Mouse (Mus musculus) midbrain, postnatal 0 days (tissue): Measurements from ENCODE around the gene Smad6. TPM values are rescaled to one million over a fixed set of nuclear protein-coding genes. Genes with fewer than 3 reads are reported as not detected.

Experiments
- ATAC-seq: fragments of 200-750 bp; cut with Nextera tagmentation; 2 replicates; pipeline ENCODE4 v1.8.0; 2017; ENCODE audit warnings: moderate number of reproducible peaks, mild to moderate bottlenecking, moderate TSS enrichment, moderate library complexity; ENCODE audit not compliant: low FRiP score
- DNase-seq: peaks from one replicate; pipeline ENCODE4 v3.0.0-alpha.2; 2015; ENCODE audit warnings: low spot score
- H3K27ac ChIP-seq: fragments of 300-500 bp; sonication (generic); 2 replicates; pipeline ENCODE4 v1.5.1; 2014; ENCODE audit warnings: low read depth, mild to moderate bottlenecking, low read length, mixed read lengths
- H3K27me3 ChIP-seq: fragments of 300-500 bp; sonication (generic); 2 replicates; pipeline ENCODE4 v1.6.1; 2014; ENCODE audit warnings: low read length, control low read depth, mixed read lengths; ENCODE audit not compliant: insufficient read depth
- H3K36me3 ChIP-seq: fragments of 300-500 bp; sonication (generic); 2 replicates; pipeline ENCODE4 v1.6.1; 2014; ENCODE audit warnings: low read length, control low read depth, mixed read lengths; ENCODE audit not compliant: insufficient read depth
- H3K4me1 ChIP-seq: fragments of 300-500 bp; sonication (generic); 2 replicates; pipeline ENCODE4 v1.6.1; 2014; ENCODE audit warnings: mild to moderate bottlenecking, control low read depth, antibody characterized with exemption, low read length, mixed read lengths; ENCODE audit not compliant: insufficient read depth
- H3K4me2 ChIP-seq: fragments of 300-500 bp; sonication (generic); 2 replicates; pipeline ENCODE4 v1.6.1; 2014; ENCODE audit warnings: low read depth, mild to moderate bottlenecking, low read length, mixed read lengths; ENCODE audit not compliant: poor library complexity, severe bottlenecking
- H3K4me3 ChIP-seq: fragments of 300-500 bp; sonication (generic); 2 replicates; pipeline ENCODE4 v1.5.1; 2014; ENCODE audit warnings: low read depth, mild to moderate bottlenecking, low read length, moderate library complexity
- H3K9ac ChIP-seq: fragments of 300-500 bp; sonication (generic); replicated peaks from 2 replicates; pipeline ENCODE4 v1.6.1; 2014; ENCODE audit warnings: mild to moderate bottlenecking, low read length, moderate library complexity, mixed read lengths; ENCODE audit not compliant: poor library complexity, severe bottlenecking
- H3K9me3 ChIP-seq: fragments of 300-500 bp; sonication (generic); 2 replicates; pipeline ENCODE4 v1.6.1; 2016; ENCODE audit warnings: low read length, control low read depth
- CTCF ChIP-seq: IDR thresholded peaks from 2 replicates; pipeline ENCODE4 v1.5.1; 2016; ENCODE audit warnings: antibody characterized with exemption, mild to moderate bottlenecking
- WGBS: fragments of 180-500 bp; shearing (Covaris S2); extraction: QIAGEN DNeasy Blood & Tissue Kit; methylation state at CpG from one replicate; pipeline ENCODE4 v1.1.7; 2014; 5-methylcytosine and 5-hydroxymethylcytosine counted together
- polyA plus RNA-seq: library from polyadenylated mRNA; unstranded; fragments of >200 nt; fragmentation: Nextera tagmentation; extraction: Ambion mirVana; gene quantifications from 2 replicates; pipeline ENCODE4 v1.2.1, GENCODE M21; 2015
- total RNA-seq: library from RNA; depleted of rRNA; stranded (reverse); fragments of >200 nt; gene quantifications from 2 replicates; pipeline ENCODE4 v1.2.3, GENCODE M21; 2014

Smad6 gene
- total and polyA plus RNA-seq, 2 experiments from 2014 or later, result 1.2 to 10.4 TPM

DNA sequence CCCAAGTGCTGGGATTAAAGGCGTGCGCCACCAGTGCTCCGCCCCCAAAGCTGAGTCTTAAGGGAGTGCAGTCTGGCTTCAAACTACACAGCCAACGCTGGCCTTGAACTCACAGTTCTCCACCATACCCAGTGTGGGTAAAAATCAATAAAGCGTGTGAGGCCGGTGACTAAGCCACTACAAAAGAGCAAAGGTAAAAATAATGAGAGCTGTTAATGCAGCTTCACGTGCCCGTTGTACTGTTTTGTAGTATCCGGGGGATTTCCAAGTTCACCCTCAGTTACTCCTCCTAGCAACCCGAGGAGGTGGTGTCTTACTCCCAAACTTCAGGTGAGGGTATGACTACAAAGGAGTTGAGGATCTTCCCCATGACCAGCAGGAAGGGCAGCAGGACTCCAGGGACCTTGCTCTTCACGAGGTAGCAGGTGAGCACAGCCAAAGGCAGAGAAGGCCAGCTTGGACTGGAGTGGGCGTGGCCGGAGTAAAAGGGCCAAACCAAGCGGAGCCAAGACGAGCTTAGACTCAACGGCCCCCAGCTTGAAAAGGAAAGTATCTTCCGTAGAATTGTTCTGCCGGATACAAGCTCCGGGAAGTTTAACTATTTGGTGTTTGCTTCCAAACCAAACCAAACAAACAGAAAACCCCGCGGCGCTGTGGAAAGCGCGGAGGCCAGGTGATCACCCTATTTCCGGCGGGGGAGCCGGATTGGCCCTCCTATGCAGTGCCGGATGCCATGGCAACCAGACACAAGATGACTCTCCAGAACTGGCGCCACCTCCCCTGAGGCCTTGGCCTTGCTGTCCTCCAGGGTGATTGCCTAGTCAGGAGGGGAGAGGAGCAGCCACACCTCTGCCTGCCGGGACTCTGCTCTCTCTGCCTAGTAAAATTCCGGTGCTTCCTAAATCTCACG, 27.9 kb upstream of the Smad6 start:
- Histone ChIP-seq H3K36me3 (no peaks in the 10 kb centered on the region), H3K4me3 (peak overlapping the region; percentile 32), H3K4me1 (no peaks in the 10 kb centered on the region; the same call in 1 of the 2 replicates), H3K27me3 (no peaks in the 10 kb centered on the region), H3K9me3 (no peaks in the 10 kb centered on the region), H3K9ac (peak overlapping the region; percentile 47; the same call in 1 of the 2 replicates), H3K4me2 (peak overlapping the region; percentile 54), H3K27ac (peak overlapping the region; percentile 51; the same call in 1 of the 2 replicates)
- peak; percentile 78 for DNase-seq
- WGBS, result 11% methylated on average over 32 of the region's 32 CpGs
- 0 out of 2 replicates have a peak, but pooled peaks have one; percentile 9 for TF ChIP-seq CTCF
- peak; percentile 70 for ATAC-seq

DNA sequence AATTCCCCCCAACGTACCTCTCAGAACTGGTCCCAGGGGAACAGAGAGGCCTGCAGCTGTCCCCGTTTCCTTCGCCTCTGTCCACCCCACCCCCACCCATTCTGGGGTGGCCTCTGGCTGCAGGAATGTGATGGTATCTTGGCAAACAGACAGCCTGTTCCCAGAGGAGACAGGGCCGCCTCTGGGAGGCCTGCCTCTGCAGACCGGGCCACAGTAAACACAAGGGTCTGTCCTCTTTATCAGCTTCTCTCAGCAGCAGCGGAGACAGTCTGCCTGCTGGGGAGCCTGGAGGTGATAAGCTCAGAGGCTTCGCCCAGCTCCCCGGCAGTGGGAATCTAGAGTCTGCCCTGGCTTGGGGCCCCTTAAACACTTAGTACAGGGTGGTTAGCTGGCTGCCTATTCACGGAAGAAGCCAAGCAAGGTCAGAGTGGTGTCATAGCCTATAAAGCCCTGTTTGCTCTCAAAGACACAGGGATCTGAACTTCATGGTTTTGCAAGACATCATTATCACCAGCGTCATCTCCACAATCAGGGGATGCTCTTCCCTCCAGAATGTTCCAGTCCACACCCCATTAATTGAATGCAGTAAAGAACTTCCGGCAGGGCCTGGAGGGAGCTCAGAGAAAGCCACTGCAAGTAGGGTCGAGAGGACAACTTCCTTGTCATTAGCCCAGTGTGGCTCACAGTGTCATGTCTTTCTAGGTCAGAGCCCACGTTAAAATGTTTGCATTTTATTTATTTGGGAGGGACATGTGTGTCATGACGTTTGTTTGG, 23.4 kb upstream of the Smad6 start:
- peak; percentile 18 for DNase-seq
- H3K27me3 ChIP-seq, result no peaks in the 10 kb centered on the region
- H3K4me3 ChIP-seq, result no peak overlapping the region
- no peak overlapping the region for H3K27ac ChIP-seq
- H3K4me2 ChIP-seq, result no peak overlapping the region
- no peak for ATAC-seq
- no peak for TF ChIP-seq CTCF
- H3K4me1 ChIP-seq, result no peaks in the 10 kb centered on the region; the same call in 1 of the 2 replicates
- no peak overlapping the region for H3K9ac ChIP-seq
- no peaks in the 10 kb centered on the region for H3K9me3 ChIP-seq
- no peaks in the 10 kb centered on the region for H3K36me3 ChIP-seq
- 29% methylated on average over 14 of the region's 14 CpGs for WGBS

DNA sequence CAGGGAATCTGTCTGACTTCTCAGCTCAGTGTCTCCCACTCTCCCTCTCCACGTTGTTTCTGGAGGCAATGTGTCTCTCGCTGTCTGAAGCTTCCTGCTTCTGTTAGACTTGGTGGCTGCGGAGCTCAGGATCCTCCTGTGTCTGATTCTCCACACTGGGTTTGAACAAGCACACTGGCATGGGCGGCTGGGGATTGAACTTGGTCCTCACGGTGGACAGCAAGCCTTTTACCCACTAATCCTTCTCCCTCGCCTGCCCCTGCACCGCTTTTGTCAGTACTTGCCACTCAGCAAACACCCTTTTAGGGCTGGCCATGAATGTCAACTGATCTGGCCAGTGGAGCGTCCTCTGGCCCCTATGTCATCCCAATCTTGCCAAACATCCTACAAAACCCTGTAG, 22.5 kb upstream of the Smad6 start:
- TF ChIP-seq CTCF, result no peak
- WGBS, result 69% methylated on average over 8 of the region's 8 CpGs

DNA sequence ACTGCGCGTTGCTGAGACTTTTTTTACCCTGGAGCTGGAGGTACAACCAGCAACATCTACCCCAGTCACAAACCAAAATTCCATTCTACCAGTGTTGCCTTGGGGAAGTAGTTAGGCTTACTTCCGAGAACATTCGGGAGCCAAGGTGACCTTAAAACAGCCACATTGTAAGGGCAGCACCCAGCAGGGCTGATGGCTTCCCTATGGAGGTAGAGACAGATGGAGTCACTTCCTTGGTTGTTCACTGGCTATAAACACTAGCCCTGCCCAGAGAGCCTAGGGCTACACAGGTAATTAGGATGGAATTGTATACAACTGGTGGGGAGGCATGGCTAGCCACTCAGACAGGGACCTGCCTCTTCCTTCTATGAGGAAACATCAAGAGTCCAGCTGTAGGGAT, 21.1 kb upstream of the Smad6 start:
- H3K27me3 ChIP-seq, result no peaks in the 10 kb centered on the region
- DNase-seq (no peak), ATAC-seq (no peak)
- no peaks in the 10 kb centered on the region for H3K36me3 ChIP-seq
- no peaks in the 10 kb centered on the region for H3K4me1 ChIP-seq
- H3K4me3 ChIP-seq, result no peak overlapping the region
- no peak overlapping the region for H3K4me2 ChIP-seq
- no peak overlapping the region for H3K27ac ChIP-seq
- no peak for TF ChIP-seq CTCF
- no peak overlapping the region for H3K9ac ChIP-seq
- no peaks in the 10 kb centered on the region for H3K9me3 ChIP-seq
- WGBS, result 93% methylated on average over 4 of the region's 4 CpGs

More for the DNA sequence above, 22.5 kb upstream of the Smad6 start:
- H3K9me3 ChIP-seq, result no peaks in the 10 kb centered on the region
- no peaks in the 10 kb centered on the region for H3K4me1 ChIP-seq
- no peak overlapping the region for H3K9ac ChIP-seq
- H3K4me3 ChIP-seq, result no peak overlapping the region
- no peak overlapping the region for H3K27ac ChIP-seq
- no peaks in the 10 kb centered on the region for H3K27me3 ChIP-seq
- ATAC-seq, result no peak
- no peak for DNase-seq
- H3K4me2 ChIP-seq, result no peak overlapping the region
- no peaks in the 10 kb centered on the region for H3K36me3 ChIP-seq

DNA sequence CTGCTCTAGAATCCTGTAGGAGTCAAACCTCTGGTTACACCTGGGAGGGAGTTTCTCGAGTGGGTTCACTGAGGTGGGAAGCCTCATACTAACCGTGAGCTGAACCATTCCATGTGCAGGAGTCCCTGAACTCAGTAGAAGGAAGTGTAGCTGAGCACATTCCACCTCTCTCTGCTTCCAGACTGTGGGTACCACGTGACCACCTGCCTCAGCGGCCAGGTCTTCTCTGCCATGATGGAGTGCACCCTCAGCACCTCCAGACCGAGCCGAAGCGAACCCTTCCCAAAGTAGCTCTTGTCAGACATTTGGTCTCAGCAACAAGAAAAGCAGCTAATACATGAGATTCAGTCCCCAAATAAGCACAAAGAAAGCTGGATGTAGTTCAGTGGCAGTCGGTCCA, 20.4 kb upstream of the Smad6 start:
- 85% methylated on average over 8 of the region's 8 CpGs for WGBS
- H3K27me3 ChIP-seq, result no peaks in the 10 kb centered on the region
- no peak for TF ChIP-seq CTCF
- no peaks in the 10 kb centered on the region for H3K4me1 ChIP-seq
- H3K4me3 ChIP-seq, result no peak overlapping the region
- no peak overlapping the region for H3K27ac ChIP-seq
- DNase-seq, result no peak
- H3K36me3 ChIP-seq, result no peaks in the 10 kb centered on the region
- H3K4me2 ChIP-seq, result no peak overlapping the region
- no peak overlapping the region for H3K9ac ChIP-seq
- ATAC-seq, result no peak
- H3K9me3 ChIP-seq, result no peaks in the 10 kb centered on the region
